Mouse (Mus musculus): ENCODE results near the gene A2ml1. TPM values are rescaled to one million over a fixed set of nuclear protein-coding genes. Genes with fewer than 3 reads are reported as not detected.
A peak's percentile ranks its signal among the peaks of the same experiment; 100 is the strongest.
"Not testable (repeated sequence)": the region's sequence is repeated elsewhere in the genome, so short reads cannot be mapped to it uniquely, and the experiment has no call there.

The A2ml1 gene
- total RNA-seq (2021): 1 to 10 TPM in 1 of 2 experiments, not detected in 1; 2.4 TPM
- long read RNA-seq, experiment 1: 0 reads
- long read RNA-seq, experiment 2: 0 reads

DNA sequence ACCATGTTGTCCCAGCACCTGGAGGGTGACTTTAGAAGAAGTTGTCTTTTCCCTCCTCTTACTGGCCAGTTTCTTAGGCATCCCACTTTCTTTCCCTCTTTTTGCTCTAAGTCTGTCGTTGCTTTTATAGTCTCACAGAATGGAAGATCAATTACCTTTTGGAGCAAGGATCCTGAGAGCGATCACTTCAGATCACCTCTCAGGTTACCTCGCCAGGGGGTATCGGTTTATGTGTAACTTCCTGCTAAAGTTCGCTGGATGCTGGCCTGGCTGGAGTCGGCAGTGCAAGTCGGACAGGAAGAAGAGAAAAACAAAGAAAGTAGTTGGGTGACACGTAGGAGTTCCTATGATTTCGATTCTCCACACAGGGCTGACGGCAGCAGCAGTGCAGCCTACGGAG is at the start of gene A2ml1:
A2ml1 (minus strand) TSS at position 101 of the 400 bp plus-strand sequence.
- DNase-seq: no peak

DNA sequence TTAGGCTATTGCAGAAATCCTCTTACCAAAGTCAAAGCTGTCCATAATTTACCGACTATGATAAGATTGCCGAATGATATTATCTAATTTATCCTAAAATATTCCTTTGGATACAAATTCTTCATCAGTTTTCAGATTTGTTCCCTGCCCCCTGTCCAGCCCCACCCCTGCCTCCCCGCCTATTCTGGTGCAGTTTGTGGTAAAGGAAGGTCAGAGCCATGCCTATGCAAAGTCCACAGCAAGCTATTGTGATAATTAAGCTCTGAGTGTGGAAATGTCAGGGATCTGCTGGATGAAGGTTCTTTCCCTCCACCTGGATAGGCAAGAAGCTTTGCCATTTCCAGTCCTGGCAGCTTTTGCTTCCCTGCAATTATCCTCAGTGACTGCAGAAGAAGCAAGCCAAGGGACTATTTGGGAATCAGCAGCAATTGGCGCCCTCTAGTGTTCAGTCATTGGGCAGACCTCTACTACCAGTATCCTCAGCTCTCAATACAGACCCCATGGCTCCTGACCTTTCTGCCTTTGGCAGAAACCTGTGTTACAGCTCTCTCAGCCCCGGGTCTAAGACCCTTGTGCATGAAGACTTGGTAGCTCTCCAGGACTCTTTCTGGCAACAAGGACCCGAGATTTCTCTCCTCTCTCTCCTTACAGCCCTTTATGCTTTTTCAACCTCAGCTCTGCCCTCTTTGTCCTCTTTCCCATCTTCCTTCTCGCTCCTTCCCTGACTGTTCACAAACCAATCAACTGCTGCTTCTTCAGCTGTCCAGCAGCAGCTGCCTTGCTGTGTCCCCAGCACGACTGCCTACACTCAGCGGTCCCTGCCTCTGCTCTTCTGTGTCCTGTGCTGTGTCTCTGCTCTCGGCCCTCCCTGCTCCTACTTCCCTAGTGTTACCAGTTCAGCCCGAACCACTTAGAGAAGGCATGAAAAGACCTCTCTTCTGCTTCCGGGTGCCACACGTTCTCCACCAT is 48.6 kb upstream of the A2ml1 start:
- peak; percentile 46 to 62 for DNase-seq

DNA sequence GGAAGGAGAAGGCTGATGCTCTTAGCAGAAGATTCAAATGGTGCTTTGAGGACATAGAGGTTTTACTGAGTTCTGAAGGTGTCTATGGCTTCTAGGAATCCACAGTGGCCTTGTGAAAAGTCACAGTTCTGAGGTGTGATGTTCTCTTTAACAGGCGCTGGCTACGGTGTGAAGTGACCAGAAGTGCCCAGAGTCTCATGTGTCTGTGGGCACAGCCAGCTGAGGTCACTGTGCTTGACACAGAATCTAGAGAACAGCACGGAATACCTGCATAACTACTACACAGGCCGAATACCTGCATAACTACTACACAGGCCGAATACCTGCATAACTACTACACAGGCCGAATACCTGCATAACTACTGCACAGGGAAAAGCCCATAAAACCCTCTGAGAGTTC is 43.8 kb upstream of the A2ml1 start:
- not testable (repeated sequence) for DNase-seq

DNA sequence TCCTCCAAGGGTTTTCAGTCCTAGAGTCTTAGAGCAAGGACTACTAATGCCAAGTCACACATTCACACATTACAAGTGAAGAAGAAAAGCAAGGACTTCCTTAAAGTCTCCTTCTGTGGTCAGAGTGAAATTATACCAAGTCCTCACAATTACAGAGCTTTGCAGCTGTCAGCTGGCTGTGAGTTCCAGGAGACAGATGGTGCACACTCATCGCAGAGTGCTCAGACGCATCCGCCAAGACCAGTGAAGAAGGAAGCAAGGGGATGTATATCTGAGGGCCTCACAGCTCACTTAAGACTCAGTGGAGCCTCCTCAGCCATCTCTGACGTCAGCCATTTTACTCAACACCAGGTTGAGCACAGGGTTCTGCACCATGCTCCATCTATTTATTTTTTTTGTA is 43.0 kb upstream of the A2ml1 start:
- DNase-seq: no peak

DNA sequence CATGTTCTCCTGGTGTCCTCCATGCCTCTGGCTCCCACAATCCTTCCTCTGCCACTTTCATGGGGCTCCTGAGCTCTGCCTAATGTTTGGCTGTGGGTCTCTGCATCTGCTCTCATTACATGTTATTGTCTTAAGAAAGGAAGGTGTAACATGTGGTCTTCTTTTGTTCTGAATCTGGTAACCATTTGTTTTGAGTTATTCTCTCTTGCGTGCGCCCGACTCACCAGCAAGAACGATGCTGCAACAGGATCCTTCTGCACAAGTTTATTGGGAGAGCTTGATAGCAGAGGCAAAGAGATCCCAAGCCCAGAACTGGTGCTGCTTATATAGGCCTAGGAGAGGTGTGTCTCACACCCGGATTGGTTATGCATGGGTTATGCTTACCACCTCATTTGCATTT is 42.0 kb upstream of the A2ml1 start, which contains the start of gene Klrb1a:
Klrb1a (minus strand) TSS at position 101 of the 400 bp plus-strand sequence.
- not testable (repeated sequence) for DNase-seq

DNA sequence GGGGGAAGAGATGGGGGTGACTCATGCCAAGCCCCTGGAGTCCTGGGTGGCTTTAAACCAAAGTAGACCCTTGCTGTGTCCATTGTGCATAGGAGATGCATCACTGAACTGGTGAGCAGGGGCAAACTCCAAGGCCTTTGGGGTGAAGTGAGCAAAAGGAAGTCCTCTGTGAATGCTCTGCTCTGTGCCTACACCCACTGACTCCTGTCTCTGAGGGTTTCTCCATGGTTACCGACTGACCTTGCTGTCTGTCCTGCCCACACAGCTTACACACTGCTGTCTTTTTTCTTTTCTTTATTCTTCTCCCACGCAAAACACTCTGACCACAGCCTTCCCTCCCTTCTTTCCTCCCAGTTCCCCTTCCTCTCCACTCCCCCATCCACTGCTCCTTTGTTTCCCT is 41.3 kb upstream of the A2ml1 start:
- no peak for DNase-seq

DNA sequence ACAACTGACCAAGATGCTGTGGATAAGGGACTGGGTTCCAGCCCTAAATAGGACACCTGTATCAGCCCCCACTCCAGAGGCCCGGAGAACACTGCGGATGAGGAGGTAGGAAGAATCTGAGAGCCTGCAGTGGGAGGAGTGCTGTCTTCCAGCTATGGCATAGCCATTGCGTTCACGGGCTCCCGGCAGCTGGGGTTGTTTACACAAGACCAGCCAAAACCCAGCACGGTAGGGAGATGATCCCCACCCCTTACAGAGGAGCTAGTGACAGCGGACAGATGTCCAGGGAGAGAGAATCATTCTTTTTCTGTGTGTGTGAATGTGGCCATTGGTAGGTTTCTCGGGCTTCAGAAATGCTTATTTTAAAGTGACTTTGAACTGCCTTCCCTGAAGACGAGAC is 24.9 kb upstream of the A2ml1 start:
- DNase-seq: no peak

DNA sequence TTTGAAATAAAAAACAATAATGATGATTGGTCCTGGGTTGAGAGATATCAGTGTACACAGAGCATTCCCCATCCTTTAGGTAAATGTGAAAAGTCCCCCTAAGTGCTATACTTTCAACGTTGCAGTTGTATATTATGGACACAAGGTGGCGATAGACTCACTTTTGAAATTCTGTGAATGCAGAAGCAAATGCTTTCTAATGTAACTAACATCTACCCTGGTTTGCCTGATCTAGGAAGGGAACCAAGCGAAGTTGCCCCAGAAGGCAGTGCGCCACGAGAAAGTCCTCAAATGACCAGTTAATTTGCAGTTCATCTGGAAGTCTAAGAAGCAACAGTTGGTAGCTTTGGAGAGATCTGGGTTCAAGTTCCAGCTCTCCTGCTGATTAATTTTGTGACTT is 23.1 kb upstream of the A2ml1 start:
- peak; percentile 18 to 37 for DNase-seq

DNA sequence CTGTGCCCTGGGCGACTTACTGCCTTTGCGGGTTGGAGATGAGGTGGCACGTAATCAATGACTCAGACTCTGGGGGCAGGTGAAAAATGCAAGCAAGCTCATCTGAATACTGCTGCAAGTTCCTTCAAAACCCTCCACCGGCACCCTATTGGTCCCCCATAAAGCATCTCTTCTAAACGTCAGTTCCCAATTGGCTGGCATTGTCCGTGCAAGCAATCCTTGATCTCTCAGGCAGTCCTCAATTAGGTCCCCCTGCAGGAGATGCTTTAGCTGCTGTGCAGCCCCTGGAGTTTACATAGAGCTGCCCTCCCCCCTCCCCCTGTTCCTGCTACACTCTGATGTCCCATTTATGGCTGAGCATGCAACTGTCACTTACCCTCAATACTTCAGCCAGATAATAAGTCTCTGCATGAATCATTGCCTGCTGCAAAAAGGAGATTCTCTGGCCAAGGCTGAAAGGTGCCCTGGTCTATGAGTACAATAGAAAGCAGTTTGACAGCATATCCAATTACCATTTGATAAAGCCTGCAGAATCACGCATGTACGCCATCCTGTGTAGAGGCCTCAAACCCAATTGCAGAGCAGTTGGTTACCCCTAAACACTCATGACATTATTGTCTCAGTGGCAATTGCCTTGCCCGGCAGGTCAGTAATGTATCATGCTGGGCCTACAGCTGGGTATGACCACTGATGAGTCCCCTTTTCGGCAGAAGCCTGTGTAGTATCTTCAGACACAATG is 21.2 kb upstream of the A2ml1 start:
- no peak for DNase-seq

DNA sequence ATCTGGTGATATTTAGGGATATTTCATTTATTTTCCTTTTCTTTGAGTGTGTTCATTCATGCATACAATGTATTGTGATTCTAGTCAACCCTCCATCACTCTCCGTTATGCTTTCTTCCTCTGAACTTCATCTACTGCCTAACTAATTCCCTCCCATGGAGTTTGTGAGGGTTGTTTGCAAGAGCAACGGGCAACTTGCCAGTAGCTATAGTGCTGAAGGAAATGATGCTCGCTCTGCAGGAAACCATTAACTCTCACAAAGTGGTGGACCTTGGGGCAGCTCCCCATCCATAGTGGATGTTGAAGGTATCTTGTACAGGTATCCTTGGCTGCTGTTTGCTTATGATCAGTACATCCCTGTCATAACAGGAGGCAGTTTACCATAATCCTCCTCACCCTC is 20.6 kb upstream of the A2ml1 start:
- DNase-seq: no peak

DNA sequence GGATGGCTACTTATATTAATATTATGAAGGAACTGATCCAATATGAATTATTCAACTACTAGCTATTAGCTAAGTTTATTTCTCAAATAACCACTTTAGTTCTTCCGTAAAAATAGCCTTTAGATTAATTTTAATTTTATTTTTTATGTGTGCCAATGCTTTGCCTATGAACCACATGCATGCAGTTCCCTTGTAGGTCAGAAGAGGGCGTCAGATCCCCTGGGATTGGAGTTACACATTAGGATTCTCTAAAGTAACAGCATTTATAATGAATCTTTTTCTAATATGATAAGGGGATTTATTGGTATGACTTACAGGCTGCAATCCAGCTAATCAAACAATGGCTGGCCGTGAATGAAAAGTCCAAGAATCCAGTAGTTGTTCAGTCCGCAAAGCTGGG is 18.1 kb upstream of the A2ml1 start:
- DNase-seq: no peak

DNA sequence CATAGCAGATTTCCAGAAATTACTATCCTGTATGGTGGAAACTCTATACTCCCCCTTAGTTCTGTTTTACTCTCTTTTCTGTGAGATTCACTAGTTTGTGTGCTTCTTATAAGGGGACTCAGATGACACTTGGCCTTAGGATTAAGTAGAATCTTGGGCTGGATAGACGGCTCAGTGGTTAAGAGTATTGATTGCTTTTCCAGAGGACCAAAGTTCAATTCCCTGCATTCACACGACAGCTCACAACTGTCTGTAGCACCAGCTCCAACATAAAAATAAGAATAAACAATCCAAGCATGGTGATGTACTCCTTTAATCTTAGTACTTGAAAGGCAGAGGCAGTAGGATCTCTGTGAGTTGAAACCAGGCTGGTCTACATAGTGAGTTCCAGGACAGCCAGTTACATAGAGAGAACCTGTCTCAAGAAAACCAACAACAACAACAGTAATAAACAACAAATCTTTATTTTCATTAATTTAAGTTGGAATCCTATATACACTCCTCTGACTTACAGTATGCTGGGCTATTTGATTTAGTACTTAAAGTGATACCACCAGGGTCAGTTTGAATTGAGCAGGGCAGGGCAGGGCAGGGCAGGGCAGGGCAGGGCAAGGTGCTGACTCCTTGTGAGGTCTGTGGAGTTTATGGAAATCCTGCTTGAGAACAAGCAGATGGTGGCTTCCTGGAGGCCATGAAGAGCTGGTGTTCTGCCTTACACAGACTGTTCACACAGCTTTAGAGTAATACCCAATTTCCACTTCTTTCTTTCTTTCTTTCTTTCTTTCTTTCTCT is 17.0 kb upstream of the A2ml1 start:
- no peak for DNase-seq

DNA sequence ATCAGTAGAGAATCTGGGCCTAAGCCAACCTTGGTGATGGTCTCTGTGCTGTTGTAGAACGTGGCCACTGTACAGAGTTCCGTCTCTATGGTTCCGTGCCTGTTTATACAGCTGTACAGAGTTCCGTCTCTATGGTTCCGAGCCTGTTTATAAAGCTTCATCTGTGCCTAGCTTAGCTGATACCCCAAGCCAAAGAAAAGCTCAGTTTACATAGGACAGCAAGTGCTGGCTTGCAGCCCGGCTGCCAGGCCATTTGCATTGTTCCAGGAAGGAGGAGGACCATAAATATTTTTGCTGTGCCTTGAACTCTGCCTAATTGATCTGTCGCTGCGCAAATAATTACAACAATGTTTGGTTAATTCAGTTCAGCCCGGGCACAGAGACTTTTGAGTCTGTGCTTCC is 15.7 kb upstream of the A2ml1 start:
- DNase-seq: peak; percentile 35 to 40

DNA sequence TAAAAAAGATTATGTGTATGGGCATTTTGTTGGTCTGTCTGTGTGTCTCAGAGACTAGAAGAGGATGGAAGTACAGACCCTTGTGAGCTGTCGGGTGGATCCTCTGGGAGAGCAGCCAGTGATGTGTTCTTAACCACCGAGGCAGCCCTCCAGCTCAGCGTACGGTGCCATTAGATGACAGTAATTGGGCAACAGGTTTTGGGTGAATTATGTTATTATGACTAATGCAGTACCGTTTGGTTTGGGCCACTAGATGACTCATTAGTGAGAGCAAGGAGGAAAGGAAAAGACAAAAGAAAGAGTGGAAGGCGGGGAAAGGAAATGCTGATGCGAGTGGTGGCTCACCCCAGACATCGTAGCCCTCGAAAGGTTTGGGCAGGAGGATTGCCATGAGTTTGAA is 13.2 kb upstream of the A2ml1 start:
- DNase-seq: no peak

DNA sequence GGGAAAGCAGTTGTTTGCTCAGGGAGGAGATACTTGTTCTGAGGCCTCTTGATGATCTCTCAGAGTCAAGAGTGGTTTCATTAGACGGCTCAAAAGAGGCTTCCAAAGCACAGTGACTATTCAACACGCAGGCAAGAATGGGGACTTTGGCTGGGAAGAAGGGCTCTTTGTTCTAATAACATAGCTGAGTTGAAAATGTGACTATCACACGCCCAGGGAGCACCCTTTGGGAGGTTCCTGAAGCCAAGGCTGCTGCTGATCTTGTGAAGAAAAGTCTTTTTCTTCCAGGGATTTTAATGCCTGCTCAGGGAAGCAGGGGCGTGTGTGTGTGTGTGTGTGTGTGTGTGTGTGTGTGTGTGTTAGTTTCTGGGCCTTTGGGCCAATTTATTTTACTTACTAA is 8.0 kb upstream of the A2ml1 start:
- DNase-seq: no peak

DNA sequence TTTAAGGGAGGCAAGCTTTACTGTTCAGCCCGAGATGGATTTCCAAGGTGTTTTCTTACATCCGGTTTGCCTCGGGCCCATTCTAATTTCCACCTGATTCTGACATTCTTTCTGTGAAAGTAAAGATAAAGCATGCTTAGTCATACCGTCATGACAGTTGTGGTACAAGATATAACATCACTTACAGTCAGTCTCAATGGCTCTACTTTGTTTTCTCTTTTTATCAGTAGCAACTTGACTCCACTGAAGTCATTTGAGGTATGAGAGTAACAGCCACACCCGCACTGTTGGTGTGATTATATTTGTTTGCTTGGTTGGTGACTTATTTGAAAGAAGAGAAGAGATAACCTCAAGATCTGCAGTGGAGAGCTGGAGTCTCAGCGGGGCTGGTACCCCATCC is 6.2 kb upstream of the A2ml1 start:
- DNase-seq: no peak

DNA sequence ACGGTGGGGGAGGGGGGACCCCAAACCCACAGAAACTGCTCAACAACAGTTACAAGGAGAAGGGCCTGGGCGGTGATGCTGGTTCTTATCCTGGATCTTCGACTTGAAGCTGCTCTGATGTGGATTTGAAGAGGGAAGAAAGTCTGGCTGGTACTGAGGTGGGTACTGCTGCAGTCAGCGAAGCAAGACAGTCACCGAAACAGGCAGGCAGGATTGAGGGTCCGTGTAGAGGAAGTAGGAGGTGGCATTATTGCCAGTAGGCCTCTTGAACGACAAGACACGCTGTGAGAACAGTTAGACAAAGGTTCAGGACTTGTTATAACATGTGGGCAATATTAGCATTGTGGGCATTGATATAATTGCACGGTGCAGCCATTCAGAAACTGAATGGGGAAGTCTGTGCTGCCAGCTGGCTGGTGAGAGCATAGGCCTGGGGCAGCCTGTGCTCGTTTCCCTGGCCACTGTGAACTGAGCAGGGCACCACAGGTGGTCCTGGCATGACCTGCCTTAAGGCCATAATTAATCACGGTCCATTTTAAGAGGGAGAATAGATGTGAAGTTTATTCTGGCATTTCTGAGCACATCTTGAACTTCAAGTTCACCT is 4.3 kb upstream of the A2ml1 start:
- no peak for DNase-seq

DNA sequence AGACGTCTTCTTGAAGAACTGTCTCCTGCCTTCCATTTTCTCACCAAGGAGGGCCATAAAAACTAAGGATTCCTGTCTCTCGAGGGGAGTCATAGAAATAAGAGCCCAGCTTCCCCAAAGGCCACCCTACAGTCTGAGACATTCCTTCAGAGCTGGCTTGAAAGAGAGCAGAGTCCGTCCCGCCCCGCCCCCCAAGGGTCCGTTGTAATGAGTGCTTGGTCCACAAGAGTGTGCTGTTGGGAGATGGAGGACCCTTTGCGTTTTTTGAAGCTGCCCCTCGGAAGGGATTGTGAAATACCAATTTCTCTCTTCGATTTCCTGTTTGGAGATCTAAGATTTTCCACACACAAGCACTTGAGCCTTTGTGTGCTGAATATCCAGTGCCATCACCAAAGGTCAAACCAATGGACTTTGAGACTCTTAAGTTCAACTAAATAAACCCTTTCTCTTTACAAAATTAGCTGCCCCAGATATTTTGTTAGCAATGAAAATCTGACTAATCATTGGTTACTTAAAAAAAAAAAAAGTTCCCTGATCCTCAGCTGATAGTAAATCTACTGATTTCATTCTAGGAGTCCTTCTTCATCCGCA is 2.8 kb upstream of the A2ml1 start:
- DNase-seq: no peak

DNA sequence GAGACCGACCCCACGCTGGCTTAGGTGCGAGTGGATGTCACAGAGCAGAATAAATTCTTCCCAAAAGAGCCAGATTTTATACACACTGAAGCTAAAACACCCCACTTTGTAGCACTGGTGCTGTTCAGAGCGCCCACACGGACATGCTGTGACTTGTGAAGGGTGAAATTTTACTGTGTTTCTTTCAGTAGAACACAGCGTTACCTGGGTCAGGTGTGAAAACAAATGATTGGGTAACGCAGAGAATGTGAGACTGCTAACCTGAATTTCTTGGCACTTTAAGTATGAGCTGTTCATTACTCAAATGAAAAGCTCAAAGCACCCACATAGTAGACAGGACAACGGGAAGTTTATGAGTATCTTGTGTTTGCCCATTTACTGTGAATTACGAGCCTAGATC is 4.1 kb downstream of the A2ml1 start:
- no peak for DNase-seq

DNA sequence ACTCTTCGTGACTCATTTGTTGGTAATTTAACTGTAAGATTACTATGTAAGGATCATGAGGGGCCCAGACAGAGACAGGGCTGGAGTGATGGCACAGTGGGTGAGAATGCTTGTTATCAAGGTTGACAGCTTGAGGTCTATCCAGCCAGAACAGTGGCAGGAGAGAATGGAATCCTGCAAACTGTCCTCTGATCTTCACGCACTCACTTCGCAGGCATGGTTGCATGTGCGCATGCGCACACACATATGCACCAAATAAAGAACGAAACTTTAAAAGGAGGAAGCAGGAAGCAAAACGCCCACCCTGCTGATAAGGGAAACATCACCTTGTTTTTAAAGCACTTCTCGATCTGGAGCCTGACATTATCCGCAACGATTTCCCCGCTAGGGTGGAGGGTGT is 14.8 kb downstream of the A2ml1 start:
- DNase-seq: no peak

DNA sequence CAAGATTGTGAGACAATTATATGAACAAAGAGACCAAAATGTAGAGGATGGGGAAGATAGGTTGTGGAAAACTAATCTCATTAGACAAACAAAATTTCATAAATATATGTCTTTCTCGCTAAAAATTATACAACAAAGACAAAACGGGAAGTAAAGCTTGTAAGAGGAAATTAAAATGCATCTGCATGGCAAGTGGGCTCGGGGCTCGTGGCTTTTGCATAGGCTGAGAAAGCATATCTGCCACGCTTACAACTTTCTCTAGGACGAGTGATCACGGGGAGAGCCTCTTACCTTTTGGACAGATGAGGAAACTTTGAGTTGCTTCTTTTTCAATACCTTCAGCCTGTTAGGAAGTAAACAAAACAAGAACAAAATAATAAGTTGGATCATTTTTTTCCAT is 27.4 kb downstream of the A2ml1 start:
- no peak for DNase-seq

Data from heart, adult 18-20 months (tissue).